Mouse (Mus musculus): ENCODE measurements around the gene Nrxn2. TPM values are rescaled to one million over a fixed set of nuclear protein-coding genes. Genes with fewer than 3 reads are reported as not detected.

The Nrxn2 gene
- polyA plus RNA-seq (2015; fragmentation: Nextera tagmentation; extraction: Ambion mirVana): 0.66 and 0.89 TPM in 2 replicates

GRCm38 (mm10) chr19:6418233-6418879, at the start of gene Nrxn2:
Nrxn2 (plus strand) TSS chr19:6418731.

GRCm38 (mm10) chr19:6384128-6384527, 34.4 kb upstream of the Nrxn2 start, which contains the start of gene Pygm:
Pygm (plus strand) TSS chr19:6384399.

DNA sequence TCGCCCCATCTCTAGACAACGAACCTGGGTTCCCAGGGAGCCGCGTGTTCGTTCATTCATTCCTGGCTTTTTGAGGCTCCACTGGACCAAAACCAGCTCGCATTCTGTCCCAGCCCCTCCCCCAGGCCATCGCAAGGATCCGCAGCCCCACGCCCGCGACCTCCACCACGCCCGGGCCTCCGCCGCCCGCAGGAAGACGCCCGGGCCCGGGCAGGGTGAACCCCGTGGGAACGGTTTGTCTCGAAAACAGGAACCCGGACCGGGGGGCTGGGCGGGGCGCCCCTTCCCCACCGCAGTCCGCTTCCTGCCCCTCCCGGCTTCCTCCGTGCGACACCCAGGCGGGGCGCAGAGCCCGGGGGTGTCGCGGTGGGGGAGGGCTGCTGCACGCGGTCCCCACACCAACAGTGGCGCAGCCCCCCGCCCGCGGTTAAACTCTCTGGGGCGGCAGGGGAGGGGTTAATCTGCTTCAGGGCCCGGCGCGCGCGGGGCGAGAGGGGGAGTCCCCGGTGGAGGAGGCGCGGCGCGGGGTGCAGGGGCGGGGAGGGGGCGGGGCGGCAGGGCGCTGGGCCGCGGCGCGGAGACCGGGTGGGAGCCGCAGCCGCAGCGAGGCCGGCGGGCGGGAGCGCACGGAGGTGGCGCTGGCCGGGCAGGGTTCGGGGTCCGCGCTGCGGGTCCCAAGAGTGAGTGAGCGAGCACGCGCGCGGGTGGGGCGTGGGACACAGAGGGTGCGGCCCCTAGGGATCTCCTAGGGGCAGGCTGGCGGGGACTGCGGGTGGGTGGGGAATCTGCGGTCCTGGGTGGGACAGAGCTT, 19.0 kb upstream of the Nrxn2 start, which contains the start of gene Rasgrp2:
Gene Rasgrp2, plus strand, starts transcription at position 56 of the 811 bp plus-strand sequence.

DNA sequence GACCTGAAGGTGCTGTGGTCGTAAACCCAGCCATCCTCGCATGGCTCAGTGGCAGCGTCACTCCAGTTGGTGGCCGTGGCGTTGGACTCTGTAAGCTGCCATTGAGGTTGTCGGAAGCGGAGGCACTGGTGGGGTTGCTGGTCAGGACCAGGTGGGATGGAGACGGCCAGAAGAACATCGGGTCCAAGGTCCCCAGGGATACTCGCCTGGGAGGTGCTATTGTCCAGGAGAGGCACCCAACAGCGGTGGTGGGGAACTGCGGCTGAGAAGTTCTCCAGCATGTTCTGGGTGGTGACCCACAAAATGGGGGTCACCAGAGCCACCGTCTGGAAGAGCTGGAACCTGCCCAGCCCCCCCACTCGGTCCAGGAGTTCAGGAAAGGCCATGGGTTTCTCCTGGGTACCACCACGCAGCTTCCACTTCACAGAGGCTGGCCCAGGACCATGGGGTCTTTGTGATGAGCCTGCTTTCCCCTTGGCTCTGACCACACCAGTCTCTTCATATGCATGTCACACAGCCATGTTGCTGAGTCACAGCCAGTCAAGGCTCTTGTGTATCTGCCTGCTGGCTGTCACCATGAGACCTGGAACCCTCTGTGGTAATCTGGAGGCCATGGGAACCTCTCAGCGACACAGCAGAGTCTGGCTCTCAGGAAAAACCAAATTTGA, 124.0 kb downstream of the Nrxn2 start, which contains the start of gene Slc22a12:
Gene Slc22a12, minus strand, starts transcription at position 666 of the 668 bp plus-strand sequence.

Other genes starting within 250 kb of the Nrxn2 start
- gene Majin, start 234.3 kb upstream of the Nrxn2 start, polyA plus RNA-seq (2015; fragmentation: Nextera tagmentation; extraction: Ambion mirVana): not detected in 2 replicates
- 0.17 and 0.22 TPM in 2 replicates for gene Gpha2, start 192.4 kb upstream of the Nrxn2 start, polyA plus RNA-seq (2015; fragmentation: Nextera tagmentation; extraction: Ambion mirVana)
- 5.0 and 6.2 TPM in 2 replicates for gene Ppp2r5b, start 182.9 kb upstream of the Nrxn2 start, polyA plus RNA-seq (2015; fragmentation: Nextera tagmentation; extraction: Ambion mirVana)
- gene Atg2a, start 177.1 kb upstream of the Nrxn2 start, polyA plus RNA-seq (2015; fragmentation: Nextera tagmentation; extraction: Ambion mirVana): 4.4 and 5.6 TPM in 2 replicates
- gene Ehd1, start 142.0 kb upstream of the Nrxn2 start, polyA plus RNA-seq (2015; fragmentation: Nextera tagmentation; extraction: Ambion mirVana): 66.5 and 75.4 TPM in 2 replicates
- gene Cdc42bpg, start 112.3 kb upstream of the Nrxn2 start, polyA plus RNA-seq (2015; fragmentation: Nextera tagmentation; extraction: Ambion mirVana): 0.40 and 0.67 TPM in 2 replicates
- 19.0 and 19.8 TPM in 2 replicates for gene Men1, start 83.8 kb upstream of the Nrxn2 start, polyA plus RNA-seq (2015; fragmentation: Nextera tagmentation; extraction: Ambion mirVana)
- gene Map4k2, start 77.6 kb upstream of the Nrxn2 start, polyA plus RNA-seq (2015; fragmentation: Nextera tagmentation; extraction: Ambion mirVana): 13.0 and 20.0 TPM in 2 replicates
- gene Sf1, start 55.0 kb upstream of the Nrxn2 start, polyA plus RNA-seq (2015; fragmentation: Nextera tagmentation; extraction: Ambion mirVana): 66.4 and 69.6 TPM in 2 replicates
- 6.7 and 9.0 TPM in 2 replicates for gene Pygm, start 34.3 kb upstream of the Nrxn2 start, polyA plus RNA-seq (2015; fragmentation: Nextera tagmentation; extraction: Ambion mirVana)
- 106 and 138 TPM in 2 replicates for gene Rasgrp2, start 19.4 kb upstream of the Nrxn2 start, polyA plus RNA-seq (2015; fragmentation: Nextera tagmentation; extraction: Ambion mirVana)
- gene Slc22a12, start 124.3 kb downstream of the Nrxn2 start, polyA plus RNA-seq (2015; fragmentation: Nextera tagmentation; extraction: Ambion mirVana): 0.11 TPM in 1 of 2 replicates, not detected in the other